Mouse (Mus musculus): ENCODE measurements around the gene Wdr20.

DNA sequence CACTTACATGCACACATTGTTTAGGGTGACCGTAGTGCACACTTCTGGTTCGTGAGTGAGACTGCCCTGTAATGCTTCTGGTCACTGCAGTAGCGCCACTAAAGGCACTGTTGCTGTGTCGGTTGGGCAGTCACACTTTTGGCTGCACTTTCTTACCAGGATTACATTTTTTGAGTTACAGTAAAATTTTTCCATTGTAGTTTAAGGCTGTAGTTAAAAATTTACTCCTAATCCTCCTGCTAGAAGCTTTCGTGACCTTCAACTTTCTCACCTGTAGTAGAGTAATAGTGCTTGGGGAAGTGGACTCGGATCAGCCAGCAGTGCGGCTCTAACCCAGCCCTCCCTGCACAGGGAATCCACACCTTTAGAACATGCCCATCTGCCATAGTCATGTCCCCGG, 53.3 kb downstream of the Wdr20 start:
- TF ChIP-seq CTCF (IDR thresholded peaks at IDR 0.05; ENCODE audit: low read depth, low read length) (no peak), POLR2AphosphoS5 (IDR thresholded peaks at IDR 0.05; ENCODE audit: insufficient replicate concordance, low read depth, low read length) (no peak), TAL1 (conservative IDR thresholded peaks at IDR 0.05; ENCODE audit: low read depth, low read length) (no peak), GATA1 (IDR thresholded peaks at IDR 0.05; ENCODE audit: borderline replicate concordance, low read length) (no peak), GATA2 (IDR thresholded peaks at IDR 0.05; ENCODE audit: borderline replicate concordance, low read depth, low read length) (no peak)
